Mouse (Mus musculus): Measurements from ENCODE around the gene Hdac6.
A peak's percentile ranks its signal among the peaks of the same experiment; 100 is the strongest.

Hdac6 gene

DNA sequence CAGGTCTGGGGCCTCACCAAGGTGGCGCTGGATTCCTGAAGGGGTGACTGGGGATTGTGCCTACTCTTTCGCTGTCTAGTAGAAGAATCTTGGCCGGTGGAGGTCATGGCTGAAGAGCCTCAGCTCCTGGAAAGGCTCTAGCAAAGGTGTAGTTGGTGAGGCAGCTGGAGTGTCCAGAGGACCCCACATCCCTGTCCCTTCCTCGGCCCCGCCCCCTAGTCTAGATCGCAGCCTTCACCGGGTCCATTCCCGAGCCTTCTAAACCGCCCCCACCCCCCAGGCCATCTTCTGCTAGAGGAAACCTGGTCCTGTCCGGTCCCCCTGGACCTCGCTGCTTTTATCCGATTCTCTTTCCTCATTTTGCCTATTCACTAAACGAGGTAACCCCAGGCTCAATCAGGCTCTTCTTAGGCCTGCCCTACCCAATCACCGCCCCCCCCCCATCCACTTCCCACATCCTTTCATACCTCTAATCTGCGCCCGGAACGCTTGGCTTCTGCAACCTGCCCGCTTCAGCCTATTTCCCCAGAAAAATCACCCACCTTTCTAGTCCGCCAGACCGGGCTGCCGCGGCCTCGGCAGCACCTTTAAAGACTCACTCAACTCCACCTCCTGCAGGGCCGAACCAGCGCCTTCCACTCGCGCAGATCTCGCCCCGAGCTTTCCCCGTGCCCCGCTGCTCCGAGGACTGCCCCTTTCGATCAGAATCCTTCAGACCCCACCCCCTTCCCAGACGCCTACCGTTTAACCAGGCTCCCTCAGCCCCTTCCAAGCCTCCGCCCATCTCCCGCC lies at the start of gene Hdac6:
Gene Hdac6 (minus strand): TSS at position 782 of the 792 bp plus-strand sequence.
- DNase-seq: peak in 1 of 2 experiments; percentile 20

- no peak for DNase-seq
These were observed 45.5 kb upstream of the Hdac6 start for GRCm38 (mm10) chrX:7993068-7993735.

DNA sequence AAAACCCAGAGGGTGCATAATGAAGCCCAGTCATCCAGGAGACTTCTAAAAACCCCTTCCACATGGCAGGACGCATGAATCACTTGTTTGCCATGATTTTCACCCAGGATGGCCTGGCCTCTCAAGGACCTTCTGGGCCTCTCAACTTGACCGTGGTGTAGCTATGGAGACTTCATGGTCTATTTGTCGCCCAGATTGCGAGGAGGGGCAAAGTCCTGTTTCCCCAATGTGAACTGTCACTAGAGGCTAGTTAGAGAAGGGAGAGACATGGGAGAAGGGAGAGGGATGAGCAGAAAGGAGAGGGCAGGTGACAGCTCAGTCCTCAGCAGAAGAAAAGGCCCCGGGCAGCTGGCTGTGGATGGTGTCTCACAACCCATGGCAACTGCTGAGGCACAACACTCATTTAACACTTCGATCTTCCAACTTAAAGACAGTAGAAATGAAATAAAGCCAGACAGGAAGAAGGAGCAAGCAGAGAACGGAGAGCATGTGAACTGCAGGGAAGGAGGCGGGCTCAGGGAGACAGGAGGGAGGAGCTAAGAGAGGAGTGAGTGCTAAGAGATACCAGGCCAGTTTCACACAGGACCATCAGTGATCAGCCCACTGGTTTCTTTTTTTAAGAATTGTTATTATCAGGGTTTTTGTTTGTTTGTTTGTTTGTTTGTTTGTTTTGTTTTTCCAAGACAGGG lies 44.8 kb upstream of the Hdac6 start:
- DNase-seq: no peak

- no peak for DNase-seq
These were observed 33.7 kb upstream of the Hdac6 start for GRCm38 (mm10) chrX:7981368-7981767.

GRCm38 (mm10) chrX:7977892-7978291 lies 30.2 kb upstream of the Hdac6 start, which contains the start of gene Gata1:
Gata1 (minus strand) TSS chrX:7978071.
- no peak for DNase-seq

DNA sequence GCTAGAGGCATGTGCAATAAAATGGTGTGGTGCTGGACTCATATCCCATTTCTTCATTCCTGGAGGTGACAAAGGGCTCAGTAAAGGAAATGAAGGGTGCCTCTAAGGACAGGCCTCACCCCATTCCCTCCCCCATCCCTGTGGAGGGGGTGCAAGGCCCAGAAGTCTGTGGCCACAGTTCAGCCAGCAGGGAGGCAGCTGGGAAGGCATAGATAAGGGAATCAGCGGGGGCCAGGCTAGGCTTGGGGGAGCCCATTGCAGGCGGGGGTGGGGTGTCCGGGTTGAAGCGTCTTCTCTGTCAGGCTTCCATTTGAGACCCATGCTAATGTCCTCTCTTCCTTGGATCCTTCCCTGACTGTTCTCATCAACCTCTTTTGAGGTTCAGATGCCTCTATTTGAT lies 23.6 kb upstream of the Hdac6 start:
- DNase-seq: no peak

DNA sequence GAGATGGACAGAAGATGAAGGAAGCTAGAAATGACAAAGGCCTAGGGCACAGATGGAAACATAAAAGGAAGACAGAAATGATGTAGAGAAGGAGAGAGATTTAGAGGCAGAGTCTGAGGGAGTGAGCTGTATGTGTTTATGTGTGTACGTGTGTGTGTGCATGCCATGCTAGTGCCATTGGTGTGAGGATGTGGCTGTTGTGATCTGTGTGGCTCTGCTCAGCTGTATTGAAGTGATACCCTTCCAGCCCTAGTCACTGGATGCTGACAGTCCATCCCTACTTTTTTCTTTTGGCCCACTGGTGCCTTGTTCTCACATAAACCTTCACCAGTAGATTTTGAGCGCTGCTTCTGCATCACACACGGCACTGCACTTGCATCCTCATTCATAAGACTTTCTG lies 21.2 kb upstream of the Hdac6 start:
- no peak for DNase-seq

- DNase-seq: no peak
These were observed 20.5 kb upstream of the Hdac6 start for GRCm38 (mm10) chrX:7968226-7968625.

DNA sequence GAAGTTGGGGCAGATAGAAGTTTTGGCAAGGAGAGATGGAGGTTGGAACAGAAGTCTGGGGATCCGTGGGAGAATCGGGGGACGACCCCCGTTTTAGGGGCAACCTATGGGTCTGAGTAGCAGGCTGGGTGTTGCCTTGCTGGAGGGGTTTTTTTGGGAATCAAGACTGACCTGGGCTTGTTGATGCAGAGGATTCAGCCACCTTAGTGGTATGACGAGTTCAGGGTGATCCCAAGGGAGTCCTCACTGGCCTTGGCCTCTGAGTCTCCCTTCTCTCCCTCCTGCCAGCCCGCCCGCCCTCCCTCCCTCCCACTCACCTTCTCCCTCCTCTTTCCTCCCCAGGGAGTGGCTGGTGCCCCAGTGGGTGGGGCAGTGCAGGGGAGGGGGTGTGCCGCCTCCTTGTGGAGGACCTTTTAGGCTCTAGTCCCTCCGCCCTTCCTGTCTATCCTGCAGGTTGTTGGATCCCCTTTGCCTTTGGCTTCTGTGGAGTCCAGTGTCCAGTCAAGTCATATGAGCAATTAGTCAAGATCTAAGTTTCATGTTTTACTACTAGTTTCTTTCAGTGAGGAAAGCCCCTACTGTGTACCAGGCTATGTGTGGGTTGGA lies 20.0 kb upstream of the Hdac6 start:
- no peak for DNase-seq

GRCm38 (mm10) chrX:7966161-7966560 lies 18.5 kb upstream of the Hdac6 start:
- DNase-seq: no peak

- peak; percentile 19 to 42 for DNase-seq
These were observed 16.3 kb upstream of the Hdac6 start for GRCm38 (mm10) chrX:7963829-7964626.

GRCm38 (mm10) chrX:7958868-7959267 lies 11.2 kb upstream of the Hdac6 start:
- DNase-seq: no peak

DNA sequence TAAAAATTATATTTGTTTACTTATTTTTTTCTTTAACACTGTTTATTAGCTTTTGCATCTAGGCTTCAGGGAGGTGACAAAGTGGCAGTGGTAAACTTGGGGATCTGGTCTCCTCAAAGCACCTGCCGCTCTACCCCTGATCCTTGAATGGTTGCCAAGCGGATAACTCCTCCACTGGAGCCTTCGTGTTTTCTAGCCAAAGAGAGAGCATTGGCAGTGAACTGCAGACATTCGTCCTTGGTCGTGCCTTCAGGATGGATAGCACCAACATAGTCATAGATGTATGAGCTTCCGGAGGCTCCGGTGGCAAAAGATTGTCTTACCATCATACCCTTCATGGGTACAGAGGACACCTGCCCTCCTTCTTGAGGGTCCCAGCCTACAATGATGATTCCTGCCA lies 2.4 kb upstream of the Hdac6 start:
- DNase-seq: no peak

GRCm38 (mm10) chrX:7947900-7948492 lies 307 bp upstream of the Hdac6 start:
- peak; percentile 71 to 85 for DNase-seq

- DNase-seq: no peak
These were observed 2.1 kb downstream of the Hdac6 start for GRCm38 (mm10) chrX:7945618-7946017.

DNA sequence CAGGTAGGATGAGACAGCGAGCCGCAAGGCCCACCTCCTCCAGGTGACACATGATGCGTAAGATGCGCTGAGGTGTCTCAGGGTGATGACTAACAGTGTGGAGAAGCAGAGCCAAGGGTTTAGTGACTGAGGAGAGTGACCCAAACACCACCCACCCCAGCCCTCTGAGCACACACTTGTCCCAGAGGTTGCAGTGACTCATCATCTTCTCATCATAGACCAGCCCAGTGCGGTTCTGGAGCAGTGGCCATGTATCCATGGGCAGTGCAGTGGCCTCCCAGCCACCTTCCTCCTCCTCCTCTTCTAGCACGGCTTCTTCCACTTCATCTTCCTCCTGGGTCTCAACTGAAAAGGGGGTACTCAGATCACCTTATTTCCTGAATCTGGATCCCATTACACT lies 10.0 kb downstream of the Hdac6 start:
- DNase-seq: no peak

- no peak for DNase-seq
These were observed 10.8 kb downstream of the Hdac6 start for GRCm38 (mm10) chrX:7936874-7937273.

DNA sequence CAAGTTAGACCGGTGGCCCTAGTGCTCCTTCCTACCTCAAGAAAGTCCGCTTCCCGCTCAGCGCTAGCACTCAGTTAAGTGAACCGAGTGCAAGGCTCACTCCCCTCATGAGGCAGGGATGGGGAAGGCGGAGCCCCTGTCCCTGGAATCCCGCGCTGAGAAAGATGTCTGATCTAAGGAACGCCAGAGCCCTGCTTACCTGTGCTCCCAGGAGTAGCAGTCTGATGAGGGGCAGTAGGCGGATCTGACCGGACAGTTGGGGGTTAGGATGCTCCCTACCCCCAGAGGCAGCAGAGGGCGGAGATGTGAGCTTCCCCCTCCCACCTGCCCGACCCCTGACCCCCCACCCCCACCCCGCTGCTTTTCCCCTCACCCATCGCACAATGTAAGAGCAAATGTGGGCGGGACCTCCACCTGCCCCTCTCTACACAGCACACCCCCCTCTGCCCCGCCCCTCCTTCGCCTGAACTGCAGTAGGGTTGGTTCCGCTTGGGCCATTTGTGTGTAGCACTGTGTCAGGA lies 19.4 kb downstream of the Hdac6 start, which contains the start of gene Eras:
Gene Eras (minus strand): TSS at position 338 of the 521 bp plus-strand sequence.
- DNase-seq: no peak

DNA sequence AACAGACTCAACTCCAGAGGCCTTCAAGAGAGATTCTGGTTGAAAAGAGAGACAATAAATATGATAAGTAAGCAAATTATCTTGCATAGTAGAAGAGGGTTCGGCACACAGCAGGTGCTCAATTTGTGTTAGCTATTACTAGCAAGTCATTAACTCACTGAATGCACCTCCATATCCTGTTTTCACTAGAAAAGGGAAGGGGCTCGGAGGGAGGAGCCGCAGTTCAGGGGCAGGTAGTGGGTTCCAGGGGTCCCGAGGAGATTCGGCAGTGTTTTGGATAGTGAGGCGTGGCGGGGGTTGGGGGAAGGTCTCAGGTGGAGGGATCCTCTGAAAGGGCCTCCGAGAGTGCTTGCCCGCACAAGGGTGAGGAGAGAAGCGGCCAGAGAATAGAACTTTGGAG lies 20.6 kb downstream of the Hdac6 start:
- no peak for DNase-seq

DNA sequence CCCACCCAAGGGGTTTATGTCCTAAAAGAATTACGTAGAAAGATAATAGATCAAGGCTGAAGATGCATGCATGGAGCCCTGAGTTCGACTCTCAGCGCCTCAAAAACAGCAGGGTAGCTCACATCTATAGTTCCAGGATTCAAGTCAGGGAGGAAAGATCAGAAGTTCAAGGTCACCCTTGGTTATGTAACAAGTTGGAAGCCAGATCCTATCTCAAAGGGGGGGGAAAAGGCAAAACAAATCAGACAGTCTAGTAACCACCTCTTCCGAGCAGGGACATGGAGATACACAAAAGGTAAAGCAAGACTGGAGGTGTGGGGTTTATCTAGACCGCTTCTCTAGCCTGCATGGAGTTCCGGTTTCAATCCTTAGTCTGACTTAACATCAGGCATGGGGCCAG lies 21.4 kb downstream of the Hdac6 start:
- no peak for DNase-seq

DNA sequence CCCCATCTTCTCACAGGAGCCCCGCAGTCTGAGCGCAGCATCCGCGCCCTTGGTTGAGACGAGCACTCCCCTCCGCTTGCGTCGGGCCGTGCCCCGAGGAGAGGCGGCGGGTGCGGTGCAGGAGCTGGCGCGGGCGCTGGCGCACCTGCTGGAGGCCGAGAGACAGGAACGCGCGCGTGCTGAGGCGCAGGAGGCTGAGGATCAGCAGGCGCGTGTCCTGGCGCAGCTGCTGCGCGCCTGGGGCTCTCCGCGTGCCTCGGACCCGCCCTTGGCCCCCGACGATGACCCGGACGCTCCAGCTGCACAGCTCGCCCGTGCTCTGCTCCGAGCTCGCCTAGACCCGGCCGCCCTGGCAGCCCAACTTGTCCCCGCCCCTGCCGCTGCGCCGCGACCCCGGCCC lies 25.7 kb downstream of the Hdac6 start:
- no peak for DNase-seq

All from thymus, postnatal 36 days (tissue).